Mouse (Mus musculus): ENCODE measurements around the gene H1fnt. TPM values are rescaled to one million over a fixed set of nuclear protein-coding genes. Genes with fewer than 3 reads are reported as not detected.

H1fnt gene
- polyA plus RNA-seq (2017; shearing (Covaris generic)) = not detected

GRCm38 (mm10) chr15:98257193-98257592 lies at the start of gene H1fnt:
Gene H1fnt (minus strand): TSS chr15:98257293.

GRCm38 (mm10) chr15:98295628-98296551 lies 38.8 kb upstream of the H1fnt start, which contains the start of gene Zfp641:
Gene Zfp641 (minus strand): TSS chr15:98296161.

GRCm38 (mm10) chr15:98234350-98234749 lies 22.7 kb downstream of the H1fnt start, which contains the start of gene Olfr286:
Gene Olfr286 (minus strand): TSS chr15:98234450.

GRCm38 (mm10) chr15:98220877-98221276 lies 36.2 kb downstream of the H1fnt start, which contains the start of the genes Gm44579 and Olfr287:
Gene Gm44579 (minus strand): TSS chr15:98220977.
Gene Olfr287 (minus strand): TSS chr15:98221056.

Other genes with a start within 250 kb of the H1fnt start
- gene Pfkm, start 164.7 kb downstream of the H1fnt start, polyA plus RNA-seq (2017; shearing (Covaris generic)) = 7.9 TPM
- gene Senp1, start 163.5 kb downstream of the H1fnt start, polyA plus RNA-seq (2017; shearing (Covaris generic)) = 27.9 TPM
- gene Asb8, start 91.7 kb downstream of the H1fnt start, polyA plus RNA-seq (2017; shearing (Covaris generic)) = 21.2 TPM
- not detected for gene Ccdc184, start 90.1 kb downstream of the H1fnt start, polyA plus RNA-seq (2017; shearing (Covaris generic))
- not detected for gene Olfr288, start 61.8 kb downstream of the H1fnt start, polyA plus RNA-seq (2017; shearing (Covaris generic))
- gene Gm44579, start 36.3 kb downstream of the H1fnt start, polyA plus RNA-seq (2017; shearing (Covaris generic)) = not detected
- not detected for gene Olfr287, start 36.2 kb downstream of the H1fnt start, polyA plus RNA-seq (2017; shearing (Covaris generic))
- gene Olfr286, start 22.8 kb downstream of the H1fnt start, polyA plus RNA-seq (2017; shearing (Covaris generic)) = not detected
- gene Zfp641, start 38.9 kb upstream of the H1fnt start, polyA plus RNA-seq (2017; shearing (Covaris generic)) = not detected
- not detected for gene Olfr285, start 60.1 kb upstream of the H1fnt start, polyA plus RNA-seq (2017; shearing (Covaris generic))
- not detected for gene Olfr284, start 83.7 kb upstream of the H1fnt start, polyA plus RNA-seq (2017; shearing (Covaris generic))
- gene Olfr283, start 123.7 kb upstream of the H1fnt start, polyA plus RNA-seq (2017; shearing (Covaris generic)) = not detected
- gene Olfr282, start 173.9 kb upstream of the H1fnt start, polyA plus RNA-seq (2017; shearing (Covaris generic)) = not detected
- gene Olfr281, start 195.3 kb upstream of the H1fnt start, polyA plus RNA-seq (2017; shearing (Covaris generic)) = not detected
- gene OR5BS1P, start 212.6 kb upstream of the H1fnt start, polyA plus RNA-seq (2017; shearing (Covaris generic)) = not detected
- gene Lalba, start 225.4 kb upstream of the H1fnt start, polyA plus RNA-seq (2017; shearing (Covaris generic)) = not detected
- 0.25 TPM for gene Olfr279, start 235.1 kb upstream of the H1fnt start, polyA plus RNA-seq (2017; shearing (Covaris generic))